In genomic region chr16:24193945-24194344, GRCm38 (mm10) we compare ENCODE assay signal across 15 mouse cellular contexts.
A peak's percentile ranks its signal among the peaks of the same experiment; 100 is the strongest.
DNase-seq lines count a peak whose midpoint lies in the region; ATAC-seq lines count a peak whose summit lies in the region.
"Had no signal": no experiment of that assay in that cellular context is flagged by ENCODE, and none has a peak within 500 bp of the region (broad histone marks: within the 10 kb centered on the region; RNA-seq: fewer than 3 reads in every experiment).

No protein-coding gene starts in this region.

- no peaks in the 10 kb centered on the region for H3K9me3 ChIP-seq in liver, embryonic 15.5 days (replicated peaks)
- H3K9me3 ChIP-seq: embryonic facial prominence, embryonic 12.5 days; hindbrain, embryonic 10.5 days; kidney, embryonic 15.5 days; midbrain, embryonic 13.5 days had no signal

- no peak for DNase-seq in liver
- DNase-seq in cerebellum, postnatal 10 days: peak; percentile 59 to 66
- no peak for DNase-seq in urinary bladder, postnatal 14 days (ENCODE audit: low spot score)
- no peak for DNase-seq in spleen, postnatal 10 days (ENCODE audit: low spot score in 2 of 2)
- DNase-seq: adrenal gland, adult 8-10 months; right cerebral cortex, postnatal 14 days; thymus, adult 18-20 months had no signal

- H3K36me3 ChIP-seq in liver, embryonic 15.5 days (replicated peaks): no peaks in the 10 kb centered on the region
- H3K36me3 ChIP-seq: embryonic facial prominence, embryonic 12.5 days; hindbrain, embryonic 10.5 days; kidney, embryonic 15.5 days; midbrain, embryonic 13.5 days had no signal

- H3K4me3 ChIP-seq in liver, embryonic 15.5 days (replicated peaks): no peak overlapping the region
- no peak overlapping the region for H3K4me3 ChIP-seq in brown adipose tissue, adult 24 weeks (ENCODE audit: insufficient read depth, low read depth, low read length)
- H3K4me3 ChIP-seq: embryonic facial prominence, embryonic 12.5 days; hindbrain, embryonic 10.5 days; kidney, embryonic 15.5 days; left cerebral cortex, adult 2 months; midbrain, embryonic 13.5 days had no signal

- H3K27me3 ChIP-seq in liver, embryonic 15.5 days: no peaks in the 10 kb centered on the region
- H3K27me3 ChIP-seq: embryonic facial prominence, embryonic 12.5 days; kidney, embryonic 15.5 days; midbrain, embryonic 13.5 days had no signal

- H3K4me1 ChIP-seq in liver, embryonic 15.5 days (replicated peaks): 0 out of 2 replicates have a peak, but pooled peaks cover 4% of the 10 kb centered on the region
- H3K4me1 ChIP-seq in brown adipose tissue, adult 24 weeks (ENCODE audit: control insufficient read depth, insufficient read depth, insufficient read length, low read length): peaks cover 12% of the 10 kb centered on the region; the same call in 1 of the 2 replicates
- H3K4me1 ChIP-seq: hindbrain, embryonic 10.5 days; kidney, embryonic 15.5 days; midbrain, embryonic 13.5 days had no signal

- 55% methylated on average over 2 of the region's 2 CpGs for WGBS in liver, embryonic 15.5 days (ENCODE audit: insufficient replicate concordance)

- H3K9ac ChIP-seq in liver, embryonic 15.5 days: no peak overlapping the region
- H3K9ac ChIP-seq: embryonic facial prominence, embryonic 12.5 days; kidney, embryonic 15.5 days; midbrain, embryonic 13.5 days had no signal

- H3K4me2 ChIP-seq in liver, embryonic 15.5 days: peak overlapping the region; percentile 10; the same call in 1 of the 2 replicates
- H3K4me2 ChIP-seq: embryonic facial prominence, embryonic 12.5 days; kidney, embryonic 15.5 days; midbrain, embryonic 13.5 days had no signal

- no peak overlapping the region for H3K27ac ChIP-seq in liver, embryonic 15.5 days (replicated peaks)
- peak overlapping the region; percentile 77 for H3K27ac ChIP-seq in brown adipose tissue, adult 24 weeks (replicated peaks; ENCODE audit: low read depth, low read length)
- H3K27ac ChIP-seq: embryonic facial prominence, embryonic 12.5 days; hindbrain, embryonic 10.5 days; kidney, embryonic 15.5 days; left cerebral cortex, adult 2 months; midbrain, embryonic 13.5 days had no signal

- ATAC-seq in liver, embryonic 15.5 days (ENCODE audit: insufficient read depth): no peak
- peak; percentile 37 for ATAC-seq in monocyte, adult 5-6 weeks (replicated peaks; ENCODE audit: insufficient number of reproducible peaks, low FRiP score, low TSS enrichment, poor library complexity, severe bottlenecking)
- ATAC-seq: midbrain, embryonic 13.5 days had no signal

Comparison
In these comparisons a context has a peak if more than half of its experiments do, and no peak if none do; other contexts are left out.
1. DNase-seq: peak in cerebellum, postnatal 10 days (2 of 2); none in liver (single experiment), urinary bladder, postnatal 14 days (single experiment) and spleen, postnatal 10 days (0 of 2).